Mouse (Mus musculus) large intestine, adult 2 months (tissue): ENCODE measurements around the gene Park7. TPM values are rescaled to one million over a fixed set of nuclear protein-coding genes. Genes with fewer than 3 reads are reported as not detected.
"Not testable (repeated sequence)": the region's sequence is repeated elsewhere in the genome, so short reads cannot be mapped to it uniquely, and the experiment has no call there.

Experiments
- DNase-seq: peaks from one replicate; pipeline ENCODE4 v3.0.0-alpha.2; 2012; ENCODE audit warnings: low read depth, low spot score
- WGBS: fragments of 180-500 bp; shearing (Covaris S2); methylation state at CpG from one replicate; pipeline ENCODE4 v1.1.7; 2018; 5-methylcytosine and 5-hydroxymethylcytosine counted together
- polyA plus RNA-seq: library from polyadenylated mRNA; depleted of rRNA; stranded (reverse); fragments of >200 nt; gene quantifications from 2 replicates; pipeline ENCODE4 v1.2.3, GENCODE M21; 2012

Gene Park7
- polyA plus RNA-seq, 1 experiment: 128 TPM

GRCm38 (mm10) chr4:150887903-150888302 lies 26.3 kb downstream of the Park7 start:
- DNase-seq: no peak
- WGBS: 91% methylated on average over 5 of the region's 5 CpGs

DNA sequence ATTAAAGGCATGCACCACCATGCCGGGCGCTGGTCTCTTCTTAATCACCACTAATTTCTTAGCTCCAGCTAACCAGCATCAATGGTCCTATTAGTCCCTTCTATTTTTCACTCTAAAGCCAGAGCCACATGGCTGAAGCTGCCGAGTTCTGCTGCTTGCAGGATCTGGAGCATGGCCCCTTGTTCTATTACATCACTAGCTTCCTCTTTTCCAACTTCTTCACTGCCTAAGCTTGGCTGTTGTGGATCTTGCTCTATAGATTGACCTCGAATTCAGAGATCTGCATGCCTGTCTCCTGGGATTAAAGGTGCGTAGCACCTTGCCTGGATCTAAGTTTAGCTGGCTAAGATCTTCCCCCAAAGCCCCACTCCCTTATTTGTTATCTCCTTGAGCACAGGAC lies 31.6 kb downstream of the Park7 start:
- DNase-seq: no peak
- 86% methylated on average over 5 of the region's 5 CpGs for WGBS

DNA sequence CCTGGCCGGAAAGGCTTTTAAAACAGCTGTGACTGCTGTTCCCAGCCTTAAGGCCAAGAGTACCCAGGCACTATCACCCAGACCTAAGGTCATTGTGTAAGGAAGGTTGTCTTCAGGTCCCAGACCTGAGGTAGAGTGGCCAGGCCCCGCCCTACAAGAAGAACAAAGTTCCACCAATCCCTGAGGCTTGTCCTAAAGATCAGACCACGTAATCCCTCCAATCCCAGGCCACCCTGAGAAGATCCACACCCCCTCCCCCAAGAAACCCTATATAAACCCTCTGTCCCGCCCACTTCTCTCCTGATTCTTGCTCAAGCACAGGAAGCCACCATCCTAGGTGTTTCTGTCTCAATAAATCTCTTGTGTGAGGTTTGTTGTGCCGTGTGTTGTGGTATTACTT lies 33.9 kb downstream of the Park7 start:
- no peak for DNase-seq
- 92% methylated on average over 5 of the region's 5 CpGs for WGBS

- WGBS: 97% methylated on average over 22 of the region's 22 CpGs
- no peak for DNase-seq
These were observed 34.6 kb downstream of the Park7 start for GRCm38 (mm10) chr4:150879631-150880030.

DNA sequence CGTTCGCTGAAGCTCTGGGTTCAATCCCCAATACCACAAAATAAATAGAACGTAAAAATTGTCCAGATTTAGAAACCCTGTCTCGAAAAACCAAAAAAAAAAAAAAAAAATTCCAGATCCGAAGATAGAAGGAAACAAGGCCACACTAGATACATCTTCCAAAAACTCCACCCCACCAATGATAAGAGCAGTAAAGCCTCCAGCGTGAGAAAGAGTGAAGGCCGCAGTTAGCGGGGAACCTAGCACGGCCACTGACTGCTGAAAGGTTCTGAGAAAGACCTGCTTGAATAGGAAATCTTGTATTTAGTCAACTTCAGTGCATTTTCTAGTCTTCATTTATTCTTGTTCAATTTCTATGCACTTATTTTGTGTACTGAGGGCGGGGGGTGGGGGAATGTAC lies 38.8 kb downstream of the Park7 start:
- 38% methylated on average over 10 of the region's 10 CpGs for WGBS
- no peak for DNase-seq

GRCm38 (mm10) chr4:150874416-150874815 lies 39.8 kb downstream of the Park7 start:
- WGBS: 45% methylated on average over 4 of the region's 4 CpGs
- DNase-seq: not testable (repeated sequence)

DNA sequence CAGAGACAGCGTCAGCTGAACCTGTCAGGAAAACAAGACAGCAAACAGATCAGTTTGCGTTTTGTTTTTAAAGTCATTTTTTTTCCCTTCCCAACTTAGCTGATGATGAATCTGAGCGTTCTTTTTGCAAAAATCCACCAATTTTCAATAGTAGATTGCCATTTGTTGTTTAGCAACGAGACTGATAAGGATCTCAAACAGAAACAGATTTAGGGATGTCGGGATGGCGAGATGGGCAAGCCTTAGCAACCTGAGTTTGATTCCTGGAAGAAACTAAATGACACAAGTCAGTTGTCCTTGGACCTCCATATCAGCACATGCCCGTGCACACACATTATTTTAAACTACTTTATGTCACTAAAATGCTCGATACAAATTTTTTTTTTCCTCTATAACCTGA lies 41.6 kb downstream of the Park7 start:
- 77% methylated on average over 8 of the region's 8 CpGs for WGBS

GRCm38 (mm10) chr4:150872139-150872651 lies 42.0 kb downstream of the Park7 start:
- DNase-seq: no peak
- WGBS: 55% methylated on average over 9 of the region's 9 CpGs

More for the DNA sequence above, 41.6 kb downstream of the Park7 start:
- no peak for DNase-seq

DNA sequence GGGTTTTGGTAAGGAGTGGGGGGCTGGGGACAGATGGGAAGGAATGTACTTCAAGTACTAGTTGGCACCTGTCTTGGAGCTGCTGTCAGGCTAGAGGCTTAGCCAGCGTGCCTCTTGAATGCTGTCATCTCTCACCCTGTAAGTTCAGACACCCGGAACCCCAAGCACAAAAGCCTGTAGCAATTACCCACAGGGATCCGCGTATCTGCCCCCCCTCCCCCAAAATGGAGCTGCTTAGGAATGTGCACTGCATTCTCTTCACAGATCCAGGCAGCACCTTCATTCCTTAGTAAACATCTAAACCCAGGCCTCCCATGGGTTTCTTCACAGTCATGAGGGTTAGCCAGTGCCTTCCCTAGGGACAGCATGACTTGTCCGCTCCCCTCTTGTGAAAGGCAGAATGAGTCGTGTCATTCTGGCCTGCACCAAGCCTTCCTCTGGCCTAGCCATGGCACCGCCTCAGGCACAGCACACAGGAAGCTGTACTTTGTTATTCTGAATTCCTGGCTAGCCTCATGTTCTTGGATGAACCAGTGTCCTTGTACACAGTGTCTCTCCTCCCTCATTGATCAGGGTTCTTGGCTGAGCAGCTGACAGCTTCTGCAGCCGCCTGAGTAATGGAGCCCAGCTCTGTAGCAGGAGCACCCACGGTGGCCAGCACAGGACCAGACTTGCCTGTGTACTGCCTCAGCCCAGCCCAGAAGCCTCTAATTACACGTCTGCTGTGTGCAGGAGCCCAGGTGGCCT lies 42.7 kb downstream of the Park7 start:
- 53% methylated on average over 10 of the region's 10 CpGs for WGBS
- no peak for DNase-seq

GRCm38 (mm10) chr4:150870963-150871391 lies 43.3 kb downstream of the Park7 start:
- no peak for DNase-seq
- 81% methylated on average over 13 of the region's 13 CpGs for WGBS

GRCm38 (mm10) chr4:150869276-150870197 lies 44.7 kb downstream of the Park7 start:
- DNase-seq: no peak
- 61% methylated on average over 17 of the region's 17 CpGs for WGBS

- no peak for DNase-seq
- WGBS: 68% methylated on average over 2 of the region's 2 CpGs
These were observed 45.4 kb downstream of the Park7 start for GRCm38 (mm10) chr4:150868859-150869258.

DNA sequence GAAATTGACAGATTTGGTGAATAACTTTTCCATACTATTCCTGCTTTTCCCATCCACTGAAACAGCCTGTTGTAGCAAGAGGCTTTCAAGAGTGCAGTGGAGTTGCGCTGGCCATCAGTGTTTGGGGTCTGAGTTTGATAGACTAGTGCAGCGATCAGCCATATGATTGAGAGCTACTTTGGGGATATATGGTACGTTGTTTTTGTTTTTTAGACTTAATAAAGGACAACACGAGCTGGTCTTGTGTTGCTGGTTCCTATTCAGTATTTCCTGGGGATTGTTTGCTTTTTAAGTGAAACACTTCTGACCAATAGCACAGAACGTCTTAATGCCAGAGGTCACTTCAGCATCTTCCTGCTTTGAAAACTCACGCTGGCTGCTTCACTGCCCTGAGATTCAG lies 46.1 kb downstream of the Park7 start:
- DNase-seq: no peak
- WGBS: 83% methylated on average over 6 of the region's 6 CpGs

DNA sequence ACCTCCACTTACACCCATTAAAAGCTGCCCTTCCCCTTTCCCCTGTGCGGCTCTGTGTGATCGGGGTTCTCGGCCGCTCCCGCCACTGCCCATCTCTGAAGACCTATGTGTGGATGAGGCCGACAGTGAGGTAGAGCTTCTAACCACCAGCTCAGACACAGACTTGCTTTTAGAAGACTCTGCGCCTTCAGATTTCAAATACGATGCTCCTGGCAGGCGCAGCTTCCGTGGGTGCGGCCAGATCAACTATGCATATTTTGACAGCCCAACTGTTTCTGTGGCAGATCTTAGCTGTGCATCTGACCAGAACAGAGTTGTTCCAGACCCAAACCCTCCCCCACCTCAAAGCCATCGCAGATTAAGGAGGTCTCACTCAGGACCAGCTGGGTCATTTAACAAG lies 47.7 kb downstream of the Park7 start:
- DNase-seq: no peak
- WGBS: 93% methylated on average over 12 of the region's 12 CpGs

DNA sequence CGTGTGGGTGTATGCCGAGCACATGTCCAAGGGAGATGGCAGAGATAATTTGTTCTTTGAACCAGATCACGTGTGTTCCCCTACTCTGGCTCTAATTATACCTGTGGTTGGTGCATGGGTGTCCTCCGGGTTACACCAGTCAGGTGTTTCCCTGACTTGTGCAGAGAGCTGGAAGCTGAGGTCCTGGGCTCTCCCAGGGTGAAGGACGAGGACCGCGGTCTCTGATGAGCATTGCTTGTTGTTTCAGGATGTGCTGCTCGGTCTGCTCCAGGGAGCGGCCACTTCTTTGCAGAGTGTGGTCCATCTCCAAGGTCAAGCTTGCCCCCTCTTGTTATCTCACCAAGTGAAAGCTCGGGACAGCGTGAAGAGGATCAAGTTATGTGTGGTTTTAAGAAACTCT lies 48.2 kb downstream of the Park7 start:
- WGBS: 94% methylated on average over 11 of the region's 11 CpGs
- DNase-seq: no peak

GRCm38 (mm10) chr4:150865371-150865770 lies 48.9 kb downstream of the Park7 start:
- DNase-seq: no peak

DNA sequence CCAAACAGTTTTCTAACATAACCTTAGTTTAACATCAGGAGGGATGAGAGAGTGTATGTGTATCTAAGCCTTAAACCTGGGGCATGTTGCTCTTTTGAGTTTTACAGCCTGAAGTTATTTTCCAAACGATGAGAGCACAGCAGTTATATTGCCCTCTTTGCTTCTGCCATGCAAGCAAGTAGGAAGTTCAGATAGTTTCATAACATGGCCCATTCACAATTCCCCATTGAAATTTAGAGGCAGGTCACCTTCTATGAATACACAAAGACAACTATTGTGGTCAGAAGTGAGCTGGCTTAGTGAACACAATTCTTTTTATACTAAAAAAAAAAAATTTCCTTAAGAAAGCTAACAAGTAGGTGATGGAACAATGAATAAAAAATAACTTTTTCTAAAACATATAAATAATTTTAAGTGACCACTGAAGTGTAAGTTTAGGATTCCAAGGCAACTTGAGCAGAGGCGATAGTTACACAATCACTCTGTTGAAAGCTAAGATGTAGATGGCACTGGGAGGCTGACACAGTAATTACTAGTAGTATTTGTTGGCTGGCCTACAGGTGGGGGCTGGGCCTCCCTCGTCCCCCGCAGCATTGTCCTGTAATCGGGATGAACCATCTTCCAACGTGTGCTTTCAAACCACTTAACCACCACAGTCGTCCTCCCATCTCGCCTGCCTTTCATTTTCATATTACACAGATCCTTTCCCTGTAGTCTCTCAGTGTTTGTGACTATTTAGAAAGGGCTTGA lies 51.4 kb downstream of the Park7 start:
- WGBS: 34% methylated on average over 8 of the region's 8 CpGs
- no peak for DNase-seq

DNA sequence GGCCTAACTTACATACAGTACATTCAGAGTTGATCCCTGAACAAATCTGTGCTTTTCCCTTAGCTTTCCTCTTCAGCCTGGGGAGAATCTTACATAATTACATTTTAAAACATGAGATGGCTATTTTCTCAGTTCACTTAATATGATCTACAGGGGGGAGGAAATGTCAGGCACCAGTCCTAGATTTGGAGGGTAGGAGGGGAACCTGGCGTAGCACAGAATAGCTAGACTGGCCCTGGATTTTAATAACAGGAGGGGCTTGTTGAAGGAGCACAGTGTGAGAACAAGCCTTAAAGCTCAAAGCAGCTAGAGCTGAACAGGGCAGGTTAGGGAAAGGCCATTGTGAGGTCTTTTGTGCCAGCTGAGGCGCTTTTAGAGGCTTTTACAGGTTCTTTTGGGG lies 53.1 kb downstream of the Park7 start:
- WGBS: 91% methylated on average over 2 of the region's 2 CpGs
- no peak for DNase-seq

DNA sequence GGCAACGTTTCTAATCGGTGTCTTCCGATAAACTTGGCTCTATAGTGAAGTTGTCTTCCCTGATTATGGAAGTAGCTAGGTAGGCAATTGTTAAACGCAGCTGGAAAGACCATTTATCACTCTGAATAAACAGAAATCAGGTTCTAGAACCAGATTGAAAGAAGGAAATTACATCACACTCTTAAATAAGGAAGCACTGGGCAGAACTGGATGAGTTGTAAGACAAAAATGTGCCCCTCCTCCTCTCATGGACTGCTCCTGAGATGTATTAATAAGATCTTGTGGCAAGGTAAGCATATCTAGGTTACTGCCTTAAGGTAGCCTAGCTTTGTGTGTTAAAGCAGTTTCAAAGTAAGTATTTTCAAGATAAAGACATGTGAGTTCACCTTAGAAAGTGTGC lies 53.7 kb downstream of the Park7 start:
- WGBS: 17% methylated on average over 4 of the region's 4 CpGs
- no peak for DNase-seq

- DNase-seq: no peak
- WGBS: under 1% methylated on average over 42 of the region's 43 CpGs
These were observed 58.9 kb downstream of the Park7 start for GRCm38 (mm10) chr4:150855346-150855745.
